Mouse (Mus musculus) stomach, postnatal 0 days (tissue): Measurements from ENCODE around the gene Il1r1. TPM values are rescaled to one million over a fixed set of nuclear protein-coding genes. Genes with fewer than 3 reads are reported as not detected.

Experiments
- ATAC-seq: fragments of 200-750 bp; cut with Nextera tagmentation; 2 replicates; pipeline ENCODE4 v1.8.0; 2017; ENCODE audit not compliant: low FRiP score, low TSS enrichment
- DNase-seq: peaks from one replicate; pipeline ENCODE4 v3.0.0-alpha.2; 2016; ENCODE audit warnings: low spot score
- H3K27ac ChIP-seq: fragments of 300-500 bp; sonication (generic); replicated peaks from 2 replicates; pipeline ENCODE4 v1.5.1; 2014; ENCODE audit warnings: mild to moderate bottlenecking, control low read depth
- H3K27me3 ChIP-seq: fragments of 300-500 bp; sonication (generic); 2 replicates; pipeline ENCODE4 v1.6.1; 2014; ENCODE audit warnings: low read length; ENCODE audit not compliant: control insufficient read depth, insufficient read depth
- H3K36me3 ChIP-seq: fragments of 300-500 bp; sonication (generic); 2 replicates; pipeline ENCODE4 v1.6.1; 2014; ENCODE audit warnings: low read length, mixed read lengths; ENCODE audit not compliant: control insufficient read depth, insufficient read depth
- H3K4me1 ChIP-seq: fragments of 300-500 bp; sonication (generic); replicated peaks from 2 replicates; pipeline ENCODE4 v1.6.1; 2014; ENCODE audit warnings: antibody characterized with exemption; ENCODE audit not compliant: control insufficient read depth, insufficient read depth
- H3K4me2 ChIP-seq: fragments of 300-500 bp; sonication (generic); replicated peaks from 2 replicates; pipeline ENCODE4 v1.6.1; 2014; ENCODE audit warnings: low read depth, mild to moderate bottlenecking, control low read depth, moderate library complexity
- H3K4me3 ChIP-seq: fragments of 300-500 bp; sonication (generic); 2 replicates; pipeline ENCODE4 v1.5.1; 2014; ENCODE audit warnings: low read depth, low read length, control low read depth
- H3K9ac ChIP-seq: fragments of 300-500 bp; sonication (generic); 2 replicates; pipeline ENCODE4 v1.6.1; 2014; ENCODE audit warnings: mild to moderate bottlenecking, low read length, control low read depth, mixed read lengths
- H3K9me3 ChIP-seq: fragments of 300-500 bp; sonication (generic); 2 replicates; pipeline ENCODE4 v1.6.1; 2016; ENCODE audit warnings: low read length; ENCODE audit not compliant: control insufficient read depth
- CTCF ChIP-seq: IDR thresholded peaks from 2 replicates; pipeline ENCODE4 v1.5.1; 2016; ENCODE audit warnings: antibody characterized with exemption, low read depth, mild to moderate bottlenecking, moderate library complexity
- EP300 ChIP-seq: optimal IDR thresholded peaks from 2 replicates; pipeline ENCODE3; 2016; ENCODE audit warnings: antibody characterized with exemption
- WGBS: fragments of 180-500 bp; shearing (Covaris S2); extraction: QIAGEN DNeasy Blood & Tissue Kit; methylation state at CpG from one replicate; pipeline ENCODE4 v1.1.7; 2014; 5-methylcytosine and 5-hydroxymethylcytosine counted together
- polyA plus RNA-seq: library from polyadenylated mRNA; unstranded; fragments of >200 nt; fragmentation: Nextera tagmentation; extraction: Ambion mirVana; gene quantifications from 2 replicates; pipeline ENCODE4 v1.2.1, GENCODE M21; 2015

Gene Il1r1
- polyA plus RNA-seq, 1 experiment from 2014 or later, result 7.3 TPM

- Histone ChIP-seq H3K36me3 (no peaks in the 10 kb centered on the region), H3K4me2 (no peak overlapping the region), H3K27ac (no peak overlapping the region), H3K9ac (no peak overlapping the region), H3K4me1 (peaks cover 3% of the 10 kb centered on the region), H3K9me3 (no peaks in the 10 kb centered on the region), H3K4me3 (no peak overlapping the region), H3K27me3 (no peaks in the 10 kb centered on the region)
- ATAC-seq (no peak), DNase-seq (no peak)
- WGBS, result 98% methylated on average over 2 of the region's 2 CpGs
- no peak for TF ChIP-seq EP300
- no peak for TF ChIP-seq CTCF
Observed at GRCm38 (mm10) chr1:40223591-40223990, 1.3 kb upstream of the Il1r1 start.

GRCm38 (mm10) chr1:40225580-40225979, 700 bp downstream of the Il1r1 start:
- H3K9ac ChIP-seq, result no peak overlapping the region; the same call in 1 of the 2 replicates
- ATAC-seq (no peak), DNase-seq (no peak)
- peak overlapping the region; percentile 41 for H3K27ac ChIP-seq
- peaks cover 3% of the 10 kb centered on the region for H3K4me1 ChIP-seq
- H3K9me3 ChIP-seq, result no peaks in the 10 kb centered on the region
- 0 out of 2 replicates have a peak overlapping the region, but pooled peaks have one; percentile 27 for H3K4me3 ChIP-seq
- no peaks in the 10 kb centered on the region for H3K27me3 ChIP-seq
- no peaks in the 10 kb centered on the region for H3K36me3 ChIP-seq
- peak overlapping the region; percentile 51 for H3K4me2 ChIP-seq
- WGBS, result 47% methylated on average over 2 of the region's 2 CpGs
- TF ChIP-seq EP300 (no peak), CTCF (no peak)

GRCm38 (mm10) chr1:40229033-40229432, 4.2 kb downstream of the Il1r1 start:
- ATAC-seq (no peak), DNase-seq (no peak)
- H3K27me3 ChIP-seq, result no peaks in the 10 kb centered on the region
- no peak overlapping the region for H3K4me3 ChIP-seq
- no peak overlapping the region for H3K9ac ChIP-seq
- WGBS, result 83% methylated on average over 3 of the region's 3 CpGs
- no peaks in the 10 kb centered on the region for H3K36me3 ChIP-seq
- H3K4me1 ChIP-seq, result peaks cover 5% of the 10 kb centered on the region
- TF ChIP-seq EP300 (no peak), CTCF (no peak)
- H3K4me2 ChIP-seq, result no peak overlapping the region
- H3K27ac ChIP-seq, result no peak overlapping the region
- no peaks in the 10 kb centered on the region for H3K9me3 ChIP-seq

GRCm38 (mm10) chr1:40229771-40230280, 4.9 kb downstream of the Il1r1 start:
- H3K4me3 ChIP-seq, result no peak overlapping the region
- H3K27ac ChIP-seq, result no peak overlapping the region
- H3K36me3 ChIP-seq, result no peaks in the 10 kb centered on the region
- no peak for TF ChIP-seq EP300
- DNase-seq (no peak), ATAC-seq (no peak)
- H3K4me1 ChIP-seq, result peaks cover 2% of the 10 kb centered on the region
- H3K9ac ChIP-seq, result no peak overlapping the region
- WGBS, result 68% methylated on average over 3 of the region's 3 CpGs
- H3K27me3 ChIP-seq, result no peaks in the 10 kb centered on the region
- H3K4me2 ChIP-seq, result no peak overlapping the region
- H3K9me3 ChIP-seq, result no peaks in the 10 kb centered on the region

- H3K9ac ChIP-seq, result no peak overlapping the region
- no peak for TF ChIP-seq CTCF
- no peak for TF ChIP-seq EP300
- no peak overlapping the region for H3K4me2 ChIP-seq
- H3K4me3 ChIP-seq, result no peak overlapping the region
- H3K4me1 ChIP-seq, result peaks cover 2% of the 10 kb centered on the region
- DNase-seq, result no peak
- H3K9me3 ChIP-seq, result no peaks in the 10 kb centered on the region
- no peaks in the 10 kb centered on the region for H3K27me3 ChIP-seq
- no peaks in the 10 kb centered on the region for H3K36me3 ChIP-seq
- ATAC-seq, result peak; percentile 38; the same call in 1 of the 2 replicates
- WGBS, result 68% methylated on average over 7 of the region's 7 CpGs
- H3K27ac ChIP-seq, result no peak overlapping the region
Observed at GRCm38 (mm10) chr1:40230336-40230735, 5.5 kb downstream of the Il1r1 start.

GRCm38 (mm10) chr1:40231116-40231515, 6.2 kb downstream of the Il1r1 start:
- WGBS, result 90% methylated on average over 3 of the region's 3 CpGs
- H3K9me3 ChIP-seq, result no peaks in the 10 kb centered on the region
- no peak overlapping the region for H3K4me2 ChIP-seq
- no peak overlapping the region for H3K27ac ChIP-seq
- DNase-seq (no peak), ATAC-seq (no peak)
- peaks cover 2% of the 10 kb centered on the region; the same call in 1 of the 2 replicates for H3K4me1 ChIP-seq
- no peaks in the 10 kb centered on the region for H3K27me3 ChIP-seq
- no peaks in the 10 kb centered on the region for H3K36me3 ChIP-seq
- H3K4me3 ChIP-seq, result no peak overlapping the region
- H3K9ac ChIP-seq, result no peak overlapping the region
- TF ChIP-seq EP300 (no peak), CTCF (no peak)
